Mouse (Mus musculus): Measurements from ENCODE around the gene Fbxo39. TPM values are rescaled to one million over a fixed set of nuclear protein-coding genes. Genes with fewer than 3 reads are reported as not detected.

Gene Fbxo39
- polyA plus RNA-seq (2014; fragmentation: Nextera tagmentation; extraction: Ambion mirVana), result not detected in 2 replicates

DNA sequence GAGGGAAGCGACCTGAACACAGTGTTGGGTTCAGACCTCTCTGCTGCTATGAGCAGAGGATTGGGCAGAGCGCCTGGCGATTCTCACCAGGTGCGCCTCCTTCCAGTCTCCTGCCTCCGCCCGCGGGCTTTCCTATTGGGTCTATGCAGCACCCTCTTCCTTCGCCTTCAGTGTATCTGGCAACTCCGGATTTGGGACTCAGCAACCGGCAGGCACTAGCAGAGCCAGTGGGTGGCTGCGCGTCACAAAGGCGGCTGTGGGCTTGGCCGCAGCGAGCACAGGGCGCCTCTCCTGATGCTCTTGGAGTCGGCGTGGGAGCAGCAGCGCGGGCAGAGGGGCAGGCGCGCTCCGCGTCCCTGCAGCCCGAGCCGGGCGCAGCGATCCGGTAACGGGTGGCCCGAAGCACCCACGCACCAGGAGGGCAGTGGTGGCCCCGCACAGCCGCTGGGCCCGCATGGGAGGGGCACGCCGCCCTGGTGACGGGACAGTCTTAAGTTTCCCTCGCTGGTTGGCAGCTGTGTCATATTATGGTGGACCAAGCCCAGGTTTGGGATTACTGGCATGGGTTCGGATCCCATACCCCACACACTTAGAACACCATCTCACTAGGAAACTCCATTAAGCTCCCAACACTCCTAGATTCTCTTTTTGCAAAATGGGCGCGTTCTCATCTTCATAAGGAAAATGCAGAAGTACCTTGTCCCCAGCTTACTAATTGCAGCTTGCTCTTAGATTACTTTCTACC lies at the start of gene Fbxo39:
Gene Fbxo39 (plus strand): TSS at position 294 of the 745 bp plus-strand sequence.
- no peaks in the 10 kb centered on the region for H3K9me3 ChIP-seq (ENCODE audit: control insufficient read depth, low read length)
- no peak within 1 kb of the TSS for H3K27ac ChIP-seq (replicated peaks; ENCODE audit: low read depth, low read length)
- DNase-seq (ENCODE audit: low spot score) (no peak), ATAC-seq (ENCODE audit: low read depth) (no peak)
- H3K4me3 ChIP-seq (ENCODE audit: low read depth, low read length), result peak within 1 kb of the TSS; percentile 30
- H3K9ac ChIP-seq (ENCODE audit: low read depth, low read length), result 0 out of 2 replicates have a peak within 1 kb of the TSS, but pooled peaks have one; percentile 25
- H3K4me1 ChIP-seq (ENCODE audit: control insufficient read depth, insufficient read depth, low read length), result 0 out of 2 replicates have a peak, but pooled peaks cover 4% of the 10 kb centered on the region
- no peaks in the 10 kb centered on the region for H3K36me3 ChIP-seq (ENCODE audit: control insufficient read depth, insufficient read depth, low read length)
- WGBS, result 8% methylated on average over 39 of the region's 42 CpGs
- peak within 1 kb of the TSS; percentile 50 for H3K4me2 ChIP-seq (ENCODE audit: low read depth, low read length)
- peaks cover 23% of the 10 kb centered on the region for H3K27me3 ChIP-seq (replicated peaks; ENCODE audit: control insufficient read depth, insufficient read depth, low read length)

DNA sequence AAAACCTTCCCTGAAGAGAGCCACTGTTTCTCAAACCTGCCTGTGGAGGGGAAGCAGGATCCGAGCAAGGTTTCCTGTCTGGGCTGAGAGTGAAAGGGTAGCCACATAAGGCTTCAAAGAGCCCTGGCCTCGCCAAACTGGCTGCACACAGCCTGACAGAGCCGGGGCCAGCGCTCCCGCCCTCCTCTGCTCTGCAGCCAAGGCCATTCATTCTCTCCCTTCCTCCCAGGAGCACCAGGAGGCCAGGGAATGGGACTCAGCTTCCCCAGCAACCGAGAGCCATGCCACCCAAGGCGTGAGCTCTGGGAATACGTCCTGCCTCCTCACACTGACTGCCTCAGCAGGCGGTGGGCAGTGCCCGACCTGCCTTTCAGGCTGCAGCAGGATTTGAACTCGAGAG lies 48.8 kb upstream of the Fbxo39 start:
- Histone ChIP-seq H3K4me1 (ENCODE audit: control insufficient read depth, insufficient read depth, low read length) (0 out of 2 replicates have a peak, but pooled peaks cover 3% of the 10 kb centered on the region), H3K36me3 (ENCODE audit: control insufficient read depth, insufficient read depth, low read length) (no peaks in the 10 kb centered on the region), H3K27ac (replicated peaks; ENCODE audit: low read depth, low read length) (no peak overlapping the region), H3K27me3 (replicated peaks; ENCODE audit: control insufficient read depth, insufficient read depth, low read length) (peaks cover 41% of the 10 kb centered on the region), H3K4me3 (ENCODE audit: low read depth, low read length) (peak overlapping the region; percentile 45; the same call in 1 of the 2 replicates), H3K9ac (ENCODE audit: low read depth, low read length) (no peak overlapping the region), H3K4me2 (ENCODE audit: low read depth, low read length) (0 out of 2 replicates have a peak overlapping the region, but pooled peaks have one; percentile 27), H3K9me3 (ENCODE audit: control insufficient read depth, low read length) (no peaks in the 10 kb centered on the region)
- WGBS, result 7% methylated on average over 11 of the region's 11 CpGs
- no peak for ATAC-seq (ENCODE audit: low read depth)
- DNase-seq (ENCODE audit: low spot score), result no peak

DNA sequence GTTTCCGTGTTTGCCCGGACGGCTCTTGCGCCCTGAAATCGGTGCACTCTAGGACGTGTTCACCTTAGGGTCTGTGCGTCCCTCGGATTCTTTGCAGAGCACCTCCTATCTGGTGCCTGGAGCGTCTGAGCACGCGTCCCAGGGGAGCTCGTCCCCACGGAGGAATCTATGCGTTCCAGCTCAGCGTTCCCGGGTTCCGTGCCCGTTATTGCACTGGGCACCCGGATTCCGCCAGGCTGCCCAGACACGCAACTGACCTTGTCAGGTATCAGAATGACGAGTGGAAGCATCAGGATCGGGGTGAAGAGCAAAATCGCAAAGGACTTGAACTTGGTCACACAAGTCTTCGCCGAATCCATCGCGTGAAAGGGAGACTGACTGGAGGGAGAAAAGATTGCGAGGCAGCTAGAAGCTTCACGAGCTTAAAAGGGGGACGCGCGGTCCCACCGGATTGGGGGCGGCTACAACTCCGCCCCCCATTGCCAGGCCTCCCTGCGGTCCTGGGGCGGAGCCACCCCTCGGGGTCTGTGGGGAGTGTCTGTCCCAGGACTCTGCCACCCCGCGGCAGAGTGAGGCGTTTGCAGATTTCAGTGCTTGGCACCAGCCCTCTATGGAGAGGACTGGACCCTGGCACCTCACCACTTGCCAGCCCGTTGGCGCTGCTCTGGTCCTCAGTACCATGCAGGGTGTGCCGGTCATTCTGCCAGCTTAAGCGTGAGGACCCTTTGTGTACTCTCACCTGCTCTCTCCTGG lies 47.9 kb upstream of the Fbxo39 start:
- Histone ChIP-seq H3K9me3 (ENCODE audit: control insufficient read depth, low read length) (no peaks in the 10 kb centered on the region), H3K4me2 (ENCODE audit: low read depth, low read length) (peak overlapping the region; percentile 76), H3K27ac (replicated peaks; ENCODE audit: low read depth, low read length) (no peak overlapping the region), H3K4me3 (ENCODE audit: low read depth, low read length) (peak overlapping the region; percentile 45), H3K4me1 (ENCODE audit: control insufficient read depth, insufficient read depth, low read length) (0 out of 2 replicates have a peak, but pooled peaks cover 3% of the 10 kb centered on the region), H3K36me3 (ENCODE audit: control insufficient read depth, insufficient read depth, low read length) (no peaks in the 10 kb centered on the region), H3K27me3 (replicated peaks; ENCODE audit: control insufficient read depth, insufficient read depth, low read length) (peaks cover 41% of the 10 kb centered on the region), H3K9ac (ENCODE audit: low read depth, low read length) (peak overlapping the region; percentile 57)
- ATAC-seq (ENCODE audit: low read depth) (peak; percentile 90), DNase-seq (ENCODE audit: low spot score) (peak; percentile 83)
- WGBS, result 1% methylated on average over 44 of the region's 46 CpGs

DNA sequence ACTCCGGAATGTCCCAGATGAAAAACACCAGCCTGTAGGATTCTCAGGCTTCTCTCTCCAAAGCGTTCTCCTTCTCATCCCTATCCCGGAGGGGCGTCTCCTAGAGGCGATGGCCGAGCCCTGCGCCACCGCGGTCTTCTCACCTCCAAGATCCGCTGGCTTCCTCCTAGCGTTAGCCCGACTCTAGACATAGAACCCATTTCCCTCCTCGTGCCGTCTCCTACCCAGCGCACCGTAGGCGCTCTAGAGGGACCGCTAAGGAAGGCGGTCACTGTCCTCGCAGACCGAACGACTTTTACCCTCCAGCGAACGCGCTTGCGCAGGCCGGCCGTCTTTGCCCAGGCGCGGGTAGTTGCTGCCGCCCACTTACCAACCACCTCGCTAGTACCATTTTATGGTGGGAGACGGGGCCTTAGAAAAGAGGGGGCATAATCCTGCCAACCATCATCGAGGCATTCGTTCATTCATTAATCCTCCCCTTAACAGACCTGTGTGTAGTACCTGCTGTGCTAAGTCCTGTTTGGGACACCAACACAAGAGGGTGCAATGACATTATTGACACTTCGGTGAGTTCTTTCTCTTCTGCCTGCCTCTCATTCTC lies 47.2 kb upstream of the Fbxo39 start, which contains the start of gene Slc13a5:
Gene Slc13a5 (minus strand): TSS at position 263 of the 601 bp plus-strand sequence.
- 3% methylated on average over 36 of the region's 36 CpGs for WGBS
- Histone ChIP-seq H3K4me1 (ENCODE audit: control insufficient read depth, insufficient read depth, low read length) (0 out of 2 replicates have a peak, but pooled peaks cover 3% of the 10 kb centered on the region), H3K36me3 (ENCODE audit: control insufficient read depth, insufficient read depth, low read length) (no peaks in the 10 kb centered on the region), H3K27me3 (replicated peaks; ENCODE audit: control insufficient read depth, insufficient read depth, low read length) (peaks cover 41% of the 10 kb centered on the region), H3K4me3 (ENCODE audit: low read depth, low read length) (peak within 1 kb of the TSS; percentile 45), H3K9me3 (ENCODE audit: control insufficient read depth, low read length) (no peaks in the 10 kb centered on the region), H3K4me2 (ENCODE audit: low read depth, low read length) (peak within 1 kb of the TSS; percentile 76), H3K27ac (replicated peaks; ENCODE audit: low read depth, low read length) (no peak within 1 kb of the TSS), H3K9ac (ENCODE audit: low read depth, low read length) (peak within 1 kb of the TSS; percentile 57)
- peak; percentile 23; the same call in 1 of the 2 replicates for ATAC-seq (ENCODE audit: low read depth)
- no peak for DNase-seq (ENCODE audit: low spot score)

DNA sequence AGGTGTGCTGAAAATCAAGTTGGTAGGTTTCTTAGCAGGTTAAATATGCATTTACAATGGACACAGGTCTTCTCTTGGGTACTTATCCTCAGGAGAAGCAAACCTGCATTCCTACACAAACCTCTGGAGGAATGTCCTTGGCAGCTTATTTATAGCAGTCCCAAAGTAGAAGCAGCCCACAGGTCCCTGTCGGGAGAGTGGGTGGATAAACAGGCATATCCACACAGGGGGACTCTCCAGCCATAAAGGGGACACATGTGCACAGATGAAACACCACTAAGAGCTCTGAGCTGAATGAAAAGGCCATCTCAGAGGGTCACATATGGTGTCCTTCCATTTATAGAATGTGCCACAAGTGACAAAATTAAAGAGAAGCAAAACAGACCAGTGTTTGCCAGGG lies 42.5 kb upstream of the Fbxo39 start:
- ATAC-seq (ENCODE audit: low read depth), result no peak
- DNase-seq (ENCODE audit: low spot score), result no peak
- no peak overlapping the region for H3K9ac ChIP-seq (ENCODE audit: low read depth, low read length)
- no peaks in the 10 kb centered on the region for H3K4me1 ChIP-seq (ENCODE audit: control insufficient read depth, insufficient read depth, low read length)
- H3K4me3 ChIP-seq (ENCODE audit: low read depth, low read length), result no peak overlapping the region
- H3K27me3 ChIP-seq (replicated peaks; ENCODE audit: control insufficient read depth, insufficient read depth, low read length), result peaks cover 16% of the 10 kb centered on the region
- no peaks in the 10 kb centered on the region for H3K36me3 ChIP-seq (ENCODE audit: control insufficient read depth, insufficient read depth, low read length)
- H3K27ac ChIP-seq (replicated peaks; ENCODE audit: low read depth, low read length), result no peak overlapping the region
- 48% methylated on average over 1 of the region's 1 CpGs for WGBS
- no peaks in the 10 kb centered on the region for H3K9me3 ChIP-seq (ENCODE audit: control insufficient read depth, low read length)
- no peak overlapping the region for H3K4me2 ChIP-seq (ENCODE audit: low read depth, low read length)

DNA sequence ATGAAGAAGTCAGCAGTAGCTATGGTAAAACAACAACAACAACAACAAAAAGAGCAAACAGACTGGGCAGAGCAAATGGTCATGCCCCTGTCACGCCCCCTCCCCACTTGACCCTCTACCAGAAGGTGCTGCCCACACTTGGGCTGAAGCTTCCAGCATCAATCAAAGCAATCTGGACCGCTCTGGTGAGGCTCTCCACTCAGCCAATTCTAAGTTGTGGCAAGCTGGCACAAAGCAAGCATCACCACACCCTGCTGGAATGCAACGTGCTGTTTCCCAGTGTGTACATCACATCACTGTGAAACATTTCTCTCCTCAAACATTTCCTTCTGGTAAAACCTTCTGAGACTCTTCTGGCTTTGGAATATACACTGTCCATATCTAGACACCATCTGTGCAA lies 40.9 kb upstream of the Fbxo39 start:
- H3K9ac ChIP-seq (ENCODE audit: low read depth, low read length), result no peak overlapping the region
- no peak overlapping the region for H3K4me3 ChIP-seq (ENCODE audit: low read depth, low read length)
- H3K27ac ChIP-seq (replicated peaks; ENCODE audit: low read depth, low read length), result no peak overlapping the region
- no peaks in the 10 kb centered on the region for H3K4me1 ChIP-seq (ENCODE audit: control insufficient read depth, insufficient read depth, low read length)
- H3K4me2 ChIP-seq (ENCODE audit: low read depth, low read length), result no peak overlapping the region
- no peak for ATAC-seq (ENCODE audit: low read depth)
- H3K36me3 ChIP-seq (ENCODE audit: control insufficient read depth, insufficient read depth, low read length), result no peaks in the 10 kb centered on the region
- H3K9me3 ChIP-seq (ENCODE audit: control insufficient read depth, low read length), result no peaks in the 10 kb centered on the region
- 0 out of 2 replicates have a peak, but pooled peaks cover under 1% of the 10 kb centered on the region for H3K27me3 ChIP-seq (replicated peaks; ENCODE audit: control insufficient read depth, insufficient read depth, low read length)
- no peak for DNase-seq (ENCODE audit: low spot score)
- WGBS, result 57% methylated on average over 3 of the region's 3 CpGs

DNA sequence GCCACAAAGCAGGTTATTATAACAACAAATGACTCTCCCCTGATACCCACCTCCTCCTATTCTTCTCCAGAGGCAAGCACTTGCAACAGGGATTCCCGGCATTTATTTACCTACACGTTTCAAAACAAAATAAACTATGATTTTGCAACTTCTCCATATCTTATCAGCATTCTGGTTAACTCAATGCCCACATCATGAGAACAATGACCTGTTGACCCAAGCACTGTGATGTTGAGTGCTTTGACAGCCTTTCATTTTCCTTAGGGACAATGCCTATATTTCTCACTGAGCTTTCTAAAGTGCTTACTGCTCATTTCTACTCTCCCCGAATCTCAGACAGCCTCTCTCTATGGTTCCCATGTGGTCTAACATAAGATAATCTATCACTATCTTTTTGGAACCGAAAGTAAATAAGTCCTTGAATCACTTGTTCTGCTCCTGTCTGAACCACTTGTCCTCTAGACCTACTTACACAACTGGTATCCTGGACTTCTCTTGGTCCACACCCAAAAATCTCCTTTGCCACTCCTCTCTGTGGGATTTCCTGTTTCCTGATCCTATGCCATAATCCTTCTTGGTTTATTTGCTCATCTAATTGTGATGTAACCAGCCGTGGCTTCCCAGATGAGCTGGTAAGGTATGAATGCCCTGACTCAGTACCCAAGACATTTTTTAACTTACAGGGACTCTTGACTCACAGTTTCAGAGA lies 32.9 kb upstream of the Fbxo39 start:
- no peak overlapping the region for H3K4me2 ChIP-seq (ENCODE audit: low read depth, low read length)
- no peaks in the 10 kb centered on the region for H3K9me3 ChIP-seq (ENCODE audit: control insufficient read depth, low read length)
- H3K27me3 ChIP-seq (replicated peaks; ENCODE audit: control insufficient read depth, insufficient read depth, low read length), result no peaks in the 10 kb centered on the region
- H3K36me3 ChIP-seq (ENCODE audit: control insufficient read depth, insufficient read depth, low read length), result no peaks in the 10 kb centered on the region
- H3K9ac ChIP-seq (ENCODE audit: low read depth, low read length), result no peak overlapping the region
- WGBS, result 81% methylated on average over 5 of the region's 5 CpGs
- H3K4me3 ChIP-seq (ENCODE audit: low read depth, low read length), result no peak overlapping the region
- H3K4me1 ChIP-seq (ENCODE audit: control insufficient read depth, insufficient read depth, low read length), result no peaks in the 10 kb centered on the region
- ATAC-seq (ENCODE audit: low read depth), result no peak
- DNase-seq (ENCODE audit: low spot score), result no peak
- no peak overlapping the region for H3K27ac ChIP-seq (replicated peaks; ENCODE audit: low read depth, low read length)

DNA sequence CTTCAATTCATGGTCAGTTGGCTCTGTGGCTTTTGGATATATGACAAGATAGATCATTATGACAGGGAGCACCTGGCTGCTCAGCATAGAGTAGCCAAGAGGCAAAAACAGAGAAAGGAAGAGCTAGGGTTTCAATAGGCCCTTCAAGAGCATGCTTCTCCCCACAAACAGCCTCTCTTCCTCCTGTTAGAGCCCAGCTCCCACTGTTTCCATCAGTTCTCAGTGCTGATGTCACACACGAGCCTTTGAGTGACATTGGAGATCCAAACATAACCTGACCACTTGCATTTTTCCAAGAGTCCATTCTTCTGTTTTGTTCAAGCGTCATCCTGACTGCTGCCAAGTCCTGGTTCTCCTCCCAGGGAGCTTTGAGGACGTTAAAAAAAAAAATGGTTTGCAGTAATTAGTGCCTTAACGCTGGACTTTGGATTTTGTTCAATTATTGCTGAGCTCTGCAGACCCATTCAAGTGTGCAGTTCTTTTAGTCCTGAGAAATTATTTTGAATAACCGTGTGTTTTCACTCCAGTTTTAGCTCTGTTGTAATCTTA lies 32.3 kb upstream of the Fbxo39 start:
- Histone ChIP-seq H3K9me3 (ENCODE audit: control insufficient read depth, low read length) (no peaks in the 10 kb centered on the region), H3K36me3 (ENCODE audit: control insufficient read depth, insufficient read depth, low read length) (no peaks in the 10 kb centered on the region), H3K27ac (replicated peaks; ENCODE audit: low read depth, low read length) (no peak overlapping the region), H3K4me1 (ENCODE audit: control insufficient read depth, insufficient read depth, low read length) (no peaks in the 10 kb centered on the region), H3K9ac (ENCODE audit: low read depth, low read length) (no peak overlapping the region), H3K4me3 (ENCODE audit: low read depth, low read length) (no peak overlapping the region), H3K4me2 (ENCODE audit: low read depth, low read length) (no peak overlapping the region), H3K27me3 (replicated peaks; ENCODE audit: control insufficient read depth, insufficient read depth, low read length) (no peaks in the 10 kb centered on the region)
- no peak for ATAC-seq (ENCODE audit: low read depth)
- DNase-seq (ENCODE audit: low spot score), result no peak
- WGBS, result 66% methylated on average over 5 of the region's 5 CpGs
